Mouse (Mus musculus) CH12.LX (cell line): Measurements from ENCODE around the gene Icmt. TPM values are rescaled to one million over a fixed set of nuclear protein-coding genes. Genes with fewer than 3 reads are reported as not detected.
A peak's percentile ranks its signal among the peaks of the same experiment; 100 is the strongest.

Experiments used
- DNase-seq: peaks from one replicate; pipeline ENCODE4 v3.0.0-alpha.2; 2013; ENCODE audit errors: extremely low read depth
- H3K27ac ChIP-seq: 2 replicates; pipeline ENCODE4 v1.5.1; 2012; ENCODE audit warnings: low read depth, mild to moderate bottlenecking, control low read depth, moderate library complexity; ENCODE audit not compliant: insufficient read depth
- H3K27me3 ChIP-seq: replicated peaks from 2 replicates; pipeline ENCODE3; 2012; ENCODE audit warnings: inconsistent platforms
- H3K36me3 ChIP-seq, 2 experiments: replicated peaks in 1 of 2; 2 replicates each; pipeline versions ENCODE3 to v1.6.1; 2012; ENCODE audit warnings: inconsistent platforms in 1 of 2, low read length in 1 of 2, mild to moderate bottlenecking in 1 of 2, mixed read lengths in 1 of 2, moderate library complexity in 1 of 2; ENCODE audit not compliant: control insufficient read depth in 1 of 2, insufficient read depth in 1 of 2
- H3K4me1 ChIP-seq, 2 experiments: 2 replicates each; pipeline ENCODE4 v1.6.1; 2012; ENCODE audit warnings: inconsistent platforms in 1 of 2, moderate library complexity in 1 of 2; ENCODE audit not compliant: insufficient read depth in 2 of 2, control insufficient read depth in 1 of 2
- H3K4me2 ChIP-seq: 2 replicates; pipeline ENCODE4 v1.6.1; 2012; ENCODE audit warnings: low read depth, mild to moderate bottlenecking, control low read depth; ENCODE audit not compliant: poor library complexity, insufficient read depth, severe bottlenecking
- H3K4me3 ChIP-seq, 3 experiments: fragments of 150-350 bp in 1 of 3; sonication (generic) in 1 of 3; replicated peaks in 1 of 3; 2 replicates each; pipeline versions ENCODE3 to v1.5.1; 2011 to 2012; ENCODE audit warnings: low read depth in 2 of 3, low read length in 2 of 3, mild to moderate bottlenecking in 2 of 3, moderate library complexity in 2 of 3, control low read depth in 1 of 3, improper control_type of control experiment in 1 of 3, inconsistent platforms in 1 of 3, mixed read lengths in 1 of 3; ENCODE audit not compliant: poor library complexity in 1 of 3
- H3K79me2 ChIP-seq: replicated peaks from 2 replicates; pipeline ENCODE4 v1.6.1; 2012; ENCODE audit warnings: mild to moderate bottlenecking, moderate library complexity; ENCODE audit not compliant: control insufficient read depth, poor library complexity, insufficient read depth, severe bottlenecking; ENCODE audit errors: extremely low read depth
- H3K9ac ChIP-seq: 2 replicates; pipeline ENCODE4 v1.6.1; 2012; ENCODE audit warnings: low read depth, mild to moderate bottlenecking, control low read depth, moderate library complexity; ENCODE audit not compliant: insufficient read depth
- H3K9me3 ChIP-seq: replicated peaks from 2 replicates; pipeline ENCODE3; 2012; ENCODE audit warnings: low read length, inconsistent platforms, mixed read lengths
- BHLHE40 ChIP-seq: IDR thresholded peaks from 2 replicates; pipeline ENCODE4 v1.6.1; 2011; ENCODE audit warnings: mild to moderate bottlenecking, low read depth, low read length, improper control_type of control experiment
- CHD1 ChIP-seq: IDR thresholded peaks from 2 replicates; pipeline ENCODE4 v1.6.1; 2012; ENCODE audit warnings: low read depth, low read length, improper control_type of control experiment, inconsistent platforms
- CHD2 ChIP-seq: IDR thresholded peaks from 2 replicates; pipeline ENCODE4 v1.6.1; 2011; ENCODE audit warnings: low read length, improper control_type of control experiment
- CTCF ChIP-seq, 2 experiments: IDR thresholded peaks in 1 of 2; conservative IDR thresholded peaks in 1 of 2; 2 replicates each; pipeline ENCODE4 v1.5.1; 2011 to 2012; ENCODE audit warnings: low read depth in 2 of 2, low read length in 2 of 2, improper control_type of control experiment in 1 of 2, inconsistent platforms in 1 of 2, mild to moderate bottlenecking in 1 of 2, moderate library complexity in 1 of 2
- E2F4 ChIP-seq: IDR thresholded peaks from 2 replicates; pipeline ENCODE4 v1.6.1; 2011; ENCODE audit warnings: low read depth, low read length, improper control_type of control experiment; ENCODE audit not compliant: insufficient replicate concordance
- ELF1 ChIP-seq: IDR thresholded peaks from 2 replicates; pipeline ENCODE4 v1.6.1; 2014; ENCODE audit warnings: low read depth, mild to moderate bottlenecking, inconsistent platforms, low read length, improper control_type of control experiment
- EP300 ChIP-seq: IDR thresholded peaks from 2 replicates; pipeline ENCODE4 v1.6.1; 2011; ENCODE audit warnings: low read length, improper control_type of control experiment
- ETS1 ChIP-seq: conservative IDR thresholded peaks from 2 replicates; pipeline ENCODE4 v1.6.1; 2012; ENCODE audit warnings: low read depth, mild to moderate bottlenecking, inconsistent platforms, low read length, improper control_type of control experiment, moderate library complexity
- GABPA ChIP-seq: IDR thresholded peaks from 2 replicates; pipeline ENCODE4 v1.6.1; 2012; ENCODE audit warnings: low read depth, low read length, improper control_type of control experiment, inconsistent platforms; ENCODE audit not compliant: insufficient replicate concordance
- HCFC1 ChIP-seq: IDR thresholded peaks from 2 replicates; pipeline ENCODE4 v1.6.1; 2012; ENCODE audit warnings: low read depth, mild to moderate bottlenecking, inconsistent platforms, low read length, improper control_type of control experiment
- IRF4 ChIP-seq: IDR thresholded peaks from 2 replicates; pipeline ENCODE4 v1.6.1; 2014; ENCODE audit warnings: low read depth, mild to moderate bottlenecking, inconsistent platforms, low read length, improper control_type of control experiment
- JUN ChIP-seq: IDR thresholded peaks from 2 replicates; pipeline ENCODE4 v1.6.1; 2011; ENCODE audit warnings: low read depth, mild to moderate bottlenecking, low read length, improper control_type of control experiment, moderate library complexity; ENCODE audit not compliant: insufficient read depth
- JUND ChIP-seq: conservative IDR thresholded peaks from 2 replicates; pipeline ENCODE4 v1.6.1; 2011; ENCODE audit warnings: low read depth, low read length, improper control_type of control experiment
- KAT2A ChIP-seq: IDR thresholded peaks from 2 replicates; pipeline ENCODE4 v1.6.1; 2012; ENCODE audit warnings: low read length, improper control_type of control experiment, inconsistent platforms; ENCODE audit not compliant: insufficient replicate concordance
- MAFK ChIP-seq: IDR thresholded peaks from 2 replicates; pipeline ENCODE4 v1.6.1; 2011; ENCODE audit warnings: low read length, improper control_type of control experiment; ENCODE audit not compliant: insufficient replicate concordance
- MAX ChIP-seq: IDR thresholded peaks from 2 replicates; pipeline ENCODE4 v1.6.1; 2011; ENCODE audit warnings: low read length, improper control_type of control experiment
- MAZ ChIP-seq: IDR thresholded peaks from 2 replicates; pipeline ENCODE4 v1.6.1; 2012; ENCODE audit warnings: low read depth, mild to moderate bottlenecking, inconsistent platforms, low read length, improper control_type of control experiment, moderate library complexity
- MEF2A ChIP-seq: IDR thresholded peaks from 2 replicates; pipeline ENCODE4 v1.6.1; 2014; ENCODE audit warnings: low read depth, mild to moderate bottlenecking, inconsistent platforms, low read length, improper control_type of control experiment, borderline replicate concordance
- MXI1 ChIP-seq: IDR thresholded peaks from 2 replicates; pipeline ENCODE4 v1.6.1; 2011; ENCODE audit warnings: mild to moderate bottlenecking, low read depth, low read length, improper control_type of control experiment
- MYC ChIP-seq: IDR thresholded peaks from 2 replicates; pipeline ENCODE4 v1.6.1; 2011; ENCODE audit warnings: low read depth, mild to moderate bottlenecking, improper control_type of control experiment, low read length
- NELFE ChIP-seq: IDR thresholded peaks from 2 replicates; pipeline ENCODE4 v1.6.1; 2011; ENCODE audit warnings: low read depth, low read length, improper control_type of control experiment
- NRF1 ChIP-seq: IDR thresholded peaks from 2 replicates; pipeline ENCODE4 v1.6.1; 2014; ENCODE audit warnings: low read depth, mild to moderate bottlenecking, inconsistent platforms, low read length, improper control_type of control experiment, moderate library complexity
- PAX5 ChIP-seq: IDR thresholded peaks from 2 replicates; pipeline ENCODE4 v1.6.1; 2012; ENCODE audit warnings: low read length, inconsistent platforms, mixed read lengths
- POLR2A ChIP-seq: IDR thresholded peaks from 2 replicates; pipeline ENCODE4 v1.6.1; 2011; ENCODE audit warnings: low read depth, mild to moderate bottlenecking, improper control_type of control experiment, low read length
- POLR2AphosphoS2 ChIP-seq: IDR thresholded peaks from 2 replicates; pipeline ENCODE4 v1.6.1; 2011; ENCODE audit warnings: low read depth, low read length, improper control_type of control experiment
- RAD21 ChIP-seq: IDR thresholded peaks from 2 replicates; pipeline ENCODE4 v1.6.1; 2011; ENCODE audit warnings: low read depth, mild to moderate bottlenecking, low read length, improper control_type of control experiment, moderate library complexity
- RCOR1 ChIP-seq: conservative IDR thresholded peaks from 2 replicates; pipeline ENCODE4 v1.6.1; 2012; ENCODE audit warnings: low read depth, mild to moderate bottlenecking, inconsistent platforms, low read length, improper control_type of control experiment
- SIN3A ChIP-seq: IDR thresholded peaks from 2 replicates; pipeline ENCODE4 v1.6.1; 2012; ENCODE audit warnings: low read length, improper control_type of control experiment, inconsistent platforms
- SMC3 ChIP-seq: IDR thresholded peaks from 2 replicates; pipeline ENCODE4 v1.6.1; 2011; ENCODE audit warnings: low read depth, low read length, improper control_type of control experiment
- TBP ChIP-seq: conservative IDR thresholded peaks from 2 replicates; pipeline ENCODE4 v1.6.1; 2011; ENCODE audit warnings: low read depth, low read length, improper control_type of control experiment
- TCF12 ChIP-seq: IDR thresholded peaks from 2 replicates; pipeline ENCODE4 v1.6.1; 2014; ENCODE audit warnings: low read depth, mild to moderate bottlenecking, inconsistent platforms, low read length, improper control_type of control experiment
- UBTF ChIP-seq: IDR thresholded peaks from 2 replicates; pipeline ENCODE4 v1.6.1; 2012; ENCODE audit warnings: low read depth, mild to moderate bottlenecking, inconsistent platforms, low read length, improper control_type of control experiment, moderate library complexity
- USF1 ChIP-seq: IDR thresholded peaks from 2 replicates; pipeline ENCODE4 v1.6.1; 2014; ENCODE audit warnings: low read depth, mild to moderate bottlenecking, inconsistent platforms, low read length, improper control_type of control experiment
- USF2 ChIP-seq: conservative IDR thresholded peaks from 2 replicates; pipeline ENCODE4 v1.6.1; 2011; ENCODE audit warnings: low read depth, low read length, improper control_type of control experiment
- ZC3H11A ChIP-seq: IDR thresholded peaks from 2 replicates; pipeline ENCODE4 v1.6.1; 2012; ENCODE audit warnings: low read depth, mild to moderate bottlenecking, inconsistent platforms, low read length, improper control_type of control experiment
- ZKSCAN1 ChIP-seq: IDR thresholded peaks from 2 replicates; pipeline ENCODE4 v1.6.1; 2012; ENCODE audit warnings: low read depth, inconsistent platforms, low read length, improper control_type of control experiment, borderline replicate concordance
- ZMIZ1 ChIP-seq: IDR thresholded peaks from 2 replicates; pipeline ENCODE4 v1.6.1; 2012; ENCODE audit warnings: low read depth, mild to moderate bottlenecking, inconsistent platforms, low read length, improper control_type of control experiment
- ZNF384 ChIP-seq: IDR thresholded peaks from 2 replicates; pipeline ENCODE4 v1.6.1; 2012; ENCODE audit warnings: low read depth, low read length, improper control_type of control experiment, inconsistent platforms
- dilution Hi-C: fragments of 300-500 bp; cut with MboI; formaldehyde crosslinking; loops from 2 replicates; pipeline ENCODE4 v1.14.3; 2020; ENCODE audit warnings: low sequenced_read_pairs; ENCODE audit not compliant: extremely low pct_unique_long_range_greater_than_20kb, extremely low pct_ligation_motif_present
- in situ Hi-C: fragments of 300-500 bp; cut with MboI; formaldehyde crosslinking; loops from 3 replicates; pipeline ENCODE4 v1.14.3; 2019; ENCODE audit warnings: low sequenced_read_pairs, low pct_ligation_motif_present, low pct_unique_long_range_greater_than_20kb, mixed read lengths
- polyA plus RNA-seq: library from polyadenylated mRNA; unstranded; fragments of >175 nt; gene quantifications from 2 replicates; pipeline ENCODE4 v1.2.1, GENCODE M21; 2012; ENCODE audit warnings: low read depth; ENCODE audit not compliant: insufficient read length
- total RNA-seq, 2 experiments: library from RNA; depleted of rRNA; stranded (reverse); fragments of 300-350 nt in 1 of 2; fragments of >200 nt in 1 of 2; gene quantifications; 2 replicates each; pipeline ENCODE4 v1.2.3; 2012 to 2014

Icmt gene
- total and polyA plus RNA-seq, 3 experiments = 18.5 to 29.8 (median 21.5) TPM

GRCm38 (mm10) chr4:152269967-152270366, 27.1 kb upstream of the Icmt start:
- in situ Hi-C loops = no loop called here
- TF ChIP-seq KAT2A = no peak
- TF ChIP-seq CHD1 = no peak
- no peak for TF ChIP-seq ELF1
- 0 out of 2 replicates have a peak, but pooled peaks have one; percentile 13 for TF ChIP-seq MEF2A
- no peak for TF ChIP-seq JUND
- TF ChIP-seq MAX = peak; percentile 85
- no peak for TF ChIP-seq TBP
- TF ChIP-seq MAFK = no peak
- TF ChIP-seq POLR2AphosphoS2 = no peak
- TF ChIP-seq USF2 = no peak
- TF ChIP-seq MXI1 = peak; percentile 72
- no peak for TF ChIP-seq ZMIZ1
- no peak for TF ChIP-seq SIN3A
- no peak for TF ChIP-seq MAZ
- peak; percentile 30 for TF ChIP-seq EP300
- no peak for TF ChIP-seq RCOR1
- no peak for TF ChIP-seq NELFE
- no peak for TF ChIP-seq CTCF (conservative IDR thresholded peaks at IDR 0.05 in 1 of 2, IDR thresholded peaks at IDR 0.05 in 1 of 2; ENCODE audit: low read depth in 2 of 2, low read length in 2 of 2)
- no peak for TF ChIP-seq SMC3
- 0 out of 2 replicates have a peak, but pooled peaks have one; percentile 48 for TF ChIP-seq TCF12
- no peak for TF ChIP-seq JUN
- no peak for TF ChIP-seq ZKSCAN1
- TF ChIP-seq IRF4 = no peak
- TF ChIP-seq RAD21 = no peak
- no peak for TF ChIP-seq GABPA
- no peak for TF ChIP-seq ETS1
- TF ChIP-seq CHD2 = no peak
- TF ChIP-seq BHLHE40 = peak; percentile 44; the same call in 1 of the 2 replicates
- TF ChIP-seq E2F4 = no peak
- TF ChIP-seq PAX5 = no peak
- TF ChIP-seq UBTF = 0 out of 2 replicates have a peak, but pooled peaks have one; percentile 32
- TF ChIP-seq ZC3H11A = no peak
- TF ChIP-seq POLR2A = peak; percentile 35; the same call in 1 of the 2 replicates
- TF ChIP-seq NRF1 = 0 out of 2 replicates have a peak, but pooled peaks have one; percentile 28
- no peak for TF ChIP-seq ZNF384
- peak; percentile 37; the same call in 1 of the 2 replicates for TF ChIP-seq USF1
- peak; percentile 92 for TF ChIP-seq MYC
- TF ChIP-seq HCFC1 = no peak
- H3K79me2 ChIP-seq = no peaks in the 10 kb centered on the region
- no peak overlapping the region for H3K27ac ChIP-seq
- peaks cover 0 to 30% of the 10 kb centered on the region in 2 experiments for H3K36me3 ChIP-seq
- H3K4me1 ChIP-seq = peaks cover 45 to 76% of the 10 kb centered on the region in 2 experiments
- no peak overlapping the region for H3K4me2 ChIP-seq
- DNase-seq = peak; percentile 62
- no peak overlapping the region for H3K9ac ChIP-seq
- H3K27me3 ChIP-seq = no peaks in the 10 kb centered on the region
- dilution Hi-C loops = no loop called here
- H3K9me3 ChIP-seq = no peaks in the 10 kb centered on the region
- H3K4me3 ChIP-seq = no peak overlapping the region
